Mouse (Mus musculus) C2C12 (cell line): ENCODE measurements around the gene Zfp652.

Experiments used
- CEBPB ChIP-seq: IDR thresholded peaks from one replicate; pipeline ENCODE4 v1.6.1; 2011; ENCODE audit warnings: low read depth, mild to moderate bottlenecking, control low read depth, moderate library complexity
- CTCF ChIP-seq: IDR thresholded peaks from one replicate; pipeline ENCODE4 v1.5.1; 2011; ENCODE audit not compliant: control insufficient read depth, insufficient read depth, insufficient read length
- MAX ChIP-seq: IDR thresholded peaks from one replicate; pipeline ENCODE4 v1.6.1; 2011; ENCODE audit warnings: mild to moderate bottlenecking, control low read depth
- MYOD1 ChIP-seq: IDR thresholded peaks from one replicate; pipeline ENCODE4 v1.6.1; 2011; ENCODE audit warnings: low read depth; ENCODE audit not compliant: control insufficient read depth, insufficient read length

GRCm38 (mm10) chr11:95777323-95778297 lies 65.1 kb downstream of the Zfp652 start:
- TF ChIP-seq CTCF, result no peak
- TF ChIP-seq MAX, result peak; percentile 64
- peak; percentile 36 for TF ChIP-seq MYOD1
- TF ChIP-seq CEBPB, result peak; percentile 93
